Mouse (Mus musculus) limb, embryonic 15.5 days (tissue): ENCODE data around the gene Tom1l2. TPM values are rescaled to one million over a fixed set of nuclear protein-coding genes. Genes with fewer than 3 reads are reported as not detected.

Experiments
- ATAC-seq: fragments of 200-750 bp; cut with Nextera tagmentation; 2 replicates; pipeline ENCODE4 v1.8.0; 2017; ENCODE audit warnings: low read depth, moderate TSS enrichment; ENCODE audit not compliant: insufficient number of reproducible peaks, low FRiP score, low TSS enrichment
- H3K27ac ChIP-seq: fragments of 300-500 bp; sonication (generic); 2 replicates; pipeline ENCODE4 v1.5.1; 2015; ENCODE audit warnings: moderate library complexity, mild to moderate bottlenecking, inconsistent platforms
- H3K27me3 ChIP-seq: fragments of 300-500 bp; sonication (generic); 2 replicates; pipeline ENCODE4 v1.6.1; 2015; ENCODE audit warnings: inconsistent platforms
- H3K36me3 ChIP-seq: fragments of 300-500 bp; sonication (generic); 2 replicates; pipeline ENCODE4 v1.6.1; 2015; ENCODE audit warnings: inconsistent platforms
- H3K4me1 ChIP-seq: fragments of 300-500 bp; sonication (generic); 2 replicates; pipeline ENCODE4 v1.6.1; 2015; ENCODE audit warnings: inconsistent platforms
- H3K4me2 ChIP-seq: fragments of 300-500 bp; sonication (generic); 2 replicates; pipeline ENCODE4 v1.6.1; 2015; ENCODE audit warnings: mild to moderate bottlenecking, inconsistent platforms
- H3K4me3 ChIP-seq: fragments of 300-500 bp; sonication (generic); 2 replicates; pipeline ENCODE4 v1.5.1; 2015; ENCODE audit warnings: mild to moderate bottlenecking, inconsistent platforms
- H3K9ac ChIP-seq: fragments of 300-500 bp; sonication (generic); 2 replicates; pipeline ENCODE4 v1.6.1; 2015; ENCODE audit warnings: inconsistent platforms
- H3K9me3 ChIP-seq: fragments of 300-500 bp; sonication (generic); 2 replicates; pipeline ENCODE4 v1.6.1; 2016; ENCODE audit warnings: inconsistent platforms
- WGBS: fragments of 180-500 bp; shearing (Covaris S2); methylation state at CpG from one replicate; pipeline ENCODE4 v1.1.7; 2015; 5-methylcytosine and 5-hydroxymethylcytosine counted together
- polyA plus RNA-seq: library from polyadenylated mRNA; unstranded; fragments of >200 nt; fragmentation: Nextera tagmentation; extraction: Ambion mirVana; gene quantifications from 2 replicates; pipeline ENCODE4 v1.2.1, GENCODE M21; 2015

Tom1l2 gene
- polyA plus RNA-seq, 1 experiment from 2014 or later = 33.7 TPM

- no peaks in the 10 kb centered on the region for H3K9me3 ChIP-seq
- H3K4me1 ChIP-seq = peaks cover 19% of the 10 kb centered on the region
- no peak for ATAC-seq
- H3K27ac ChIP-seq = 0 out of 2 replicates have a peak overlapping the region, but pooled peaks have one; percentile 82
- no peak overlapping the region for H3K4me3 ChIP-seq
- no peaks in the 10 kb centered on the region for H3K36me3 ChIP-seq
- H3K27me3 ChIP-seq = no peaks in the 10 kb centered on the region
- no peak overlapping the region for H3K4me2 ChIP-seq
- no peak overlapping the region for H3K9ac ChIP-seq
- WGBS = 66% methylated on average over 3 of the region's 3 CpGs
Measured at GRCm38 (mm10) chr11:60367256-60367655, 14.6 kb upstream of the Tom1l2 start.

GRCm38 (mm10) chr11:60366239-60367019, 13.7 kb upstream of the Tom1l2 start:
- H3K4me2 ChIP-seq = peak overlapping the region; percentile 8; the same call in 1 of the 2 replicates
- 15% methylated on average over 16 of the region's 16 CpGs for WGBS

GRCm38 (mm10) chr11:60360631-60361201, 8.0 kb upstream of the Tom1l2 start:
- Histone ChIP-seq H3K9me3 (no peaks in the 10 kb centered on the region), H3K4me2 (no peak overlapping the region), H3K4me3 (no peak overlapping the region), H3K9ac (no peak overlapping the region), H3K4me1 (peaks cover 5% of the 10 kb centered on the region; the same call in 1 of the 2 replicates), H3K27me3 (no peaks in the 10 kb centered on the region), H3K36me3 (no peaks in the 10 kb centered on the region), H3K27ac (no peak overlapping the region; the same call in 1 of the 2 replicates)
- no peak for ATAC-seq
- WGBS = 74% methylated on average over 5 of the region's 5 CpGs

More at GRCm38 (mm10) chr11:60366239-60367019, 13.7 kb upstream of the Tom1l2 start:
- H3K36me3 ChIP-seq = no peaks in the 10 kb centered on the region
- H3K9ac ChIP-seq = no peak overlapping the region
- no peaks in the 10 kb centered on the region for H3K27me3 ChIP-seq
- no peak overlapping the region for H3K4me3 ChIP-seq
- H3K27ac ChIP-seq = peak overlapping the region; percentile 82
- ATAC-seq = peak; percentile 67
- peaks cover 19% of the 10 kb centered on the region for H3K4me1 ChIP-seq
- H3K9me3 ChIP-seq = no peaks in the 10 kb centered on the region

- ATAC-seq = no peak
Measured at GRCm38 (mm10) chr11:60359936-60360335, 7.2 kb upstream of the Tom1l2 start.

GRCm38 (mm10) chr11:60359138-60359537, 6.4 kb upstream of the Tom1l2 start:
- no peak overlapping the region for H3K4me3 ChIP-seq
- no peaks in the 10 kb centered on the region for H3K27me3 ChIP-seq
- no peaks in the 10 kb centered on the region for H3K36me3 ChIP-seq
- H3K9ac ChIP-seq = no peak overlapping the region
- no peak overlapping the region for H3K27ac ChIP-seq
- 68% methylated on average over 5 of the region's 5 CpGs for WGBS
- H3K4me1 ChIP-seq = 0 out of 2 replicates have a peak, but pooled peaks cover 3% of the 10 kb centered on the region
- no peak for ATAC-seq
- H3K4me2 ChIP-seq = no peak overlapping the region
- H3K9me3 ChIP-seq = no peaks in the 10 kb centered on the region

More at GRCm38 (mm10) chr11:60359936-60360335, 7.2 kb upstream of the Tom1l2 start:
- Histone ChIP-seq H3K9ac (no peak overlapping the region), H3K36me3 (no peaks in the 10 kb centered on the region), H3K4me3 (no peak overlapping the region), H3K27ac (no peak overlapping the region), H3K27me3 (no peaks in the 10 kb centered on the region), H3K4me1 (0 out of 2 replicates have a peak, but pooled peaks cover 3% of the 10 kb centered on the region), H3K4me2 (no peak overlapping the region), H3K9me3 (no peaks in the 10 kb centered on the region)
- WGBS = 59% methylated on average over 1 of the region's 1 CpGs

- no peaks in the 10 kb centered on the region for H3K27me3 ChIP-seq
- no peak for ATAC-seq
- H3K9ac ChIP-seq = no peak overlapping the region
- whole genome bisulfite sequencing = 67% methylated on average over 7 of the region's 7 CpGs
- no peak overlapping the region for H3K27ac ChIP-seq
- no peaks in the 10 kb centered on the region for H3K9me3 ChIP-seq
- H3K4me3 ChIP-seq = no peak overlapping the region
- no peaks in the 10 kb centered on the region for H3K36me3 ChIP-seq
- peaks cover 4% of the 10 kb centered on the region; the same call in 1 of the 2 replicates for H3K4me1 ChIP-seq
- H3K4me2 ChIP-seq = no peak overlapping the region
Measured at GRCm38 (mm10) chr11:60358548-60358947, 5.8 kb upstream of the Tom1l2 start.

GRCm38 (mm10) chr11:60357116-60357515, 4.4 kb upstream of the Tom1l2 start:
- Histone ChIP-seq H3K36me3 (no peaks in the 10 kb centered on the region), H3K27ac (no peak overlapping the region), H3K9me3 (no peaks in the 10 kb centered on the region), H3K4me1 (peaks cover 10% of the 10 kb centered on the region), H3K27me3 (no peaks in the 10 kb centered on the region), H3K9ac (no peak overlapping the region), H3K4me3 (no peak overlapping the region), H3K4me2 (no peak overlapping the region)
- 33% methylated on average over 1 of the region's 1 CpGs for WGBS
- ATAC-seq = no peak

- H3K4me3 ChIP-seq = no peak overlapping the region
- H3K9me3 ChIP-seq = no peaks in the 10 kb centered on the region
- peaks cover 19% of the 10 kb centered on the region for H3K4me1 ChIP-seq
- WGBS = 93% methylated on average over 2 of the region's 2 CpGs
- no peak overlapping the region for H3K9ac ChIP-seq
- H3K36me3 ChIP-seq = no peaks in the 10 kb centered on the region
- no peak overlapping the region for H3K4me2 ChIP-seq
- H3K27me3 ChIP-seq = no peaks in the 10 kb centered on the region
- ATAC-seq = no peak
- H3K27ac ChIP-seq = no peak overlapping the region
Measured at GRCm38 (mm10) chr11:60355952-60356351, 3.2 kb upstream of the Tom1l2 start.

GRCm38 (mm10) chr11:60351925-60352371, 757 bp downstream of the Tom1l2 start:
- H3K4me2 ChIP-seq = peak overlapping the region; percentile 88
- H3K9ac ChIP-seq = peak overlapping the region; percentile 62
- peaks cover 16% of the 10 kb centered on the region for H3K4me1 ChIP-seq
- H3K27ac ChIP-seq = peak overlapping the region; percentile 81
- no peaks in the 10 kb centered on the region for H3K36me3 ChIP-seq
- H3K4me3 ChIP-seq = peak overlapping the region; percentile 92
- 23% methylated on average over 11 of the region's 11 CpGs for WGBS
- no peaks in the 10 kb centered on the region for H3K27me3 ChIP-seq
- H3K9me3 ChIP-seq = no peaks in the 10 kb centered on the region
- ATAC-seq = no peak

GRCm38 (mm10) chr11:60351388-60351787, 1.3 kb downstream of the Tom1l2 start:
- peaks cover 16% of the 10 kb centered on the region for H3K4me1 ChIP-seq
- H3K4me3 ChIP-seq = peak overlapping the region; percentile 92
- peak overlapping the region; percentile 88 for H3K4me2 ChIP-seq
- 47% methylated on average over 2 of the region's 2 CpGs for WGBS
- H3K36me3 ChIP-seq = no peaks in the 10 kb centered on the region
- ATAC-seq = no peak
- H3K27ac ChIP-seq = no peak overlapping the region
- no peaks in the 10 kb centered on the region for H3K27me3 ChIP-seq
- no peaks in the 10 kb centered on the region for H3K9me3 ChIP-seq
- no peak overlapping the region for H3K9ac ChIP-seq

GRCm38 (mm10) chr11:60346537-60346936, 6.2 kb downstream of the Tom1l2 start:
- WGBS = 69% methylated on average over 4 of the region's 4 CpGs
- no peaks in the 10 kb centered on the region for H3K27me3 ChIP-seq
- no peak overlapping the region for H3K27ac ChIP-seq
- no peak overlapping the region for H3K4me2 ChIP-seq
- no peak for ATAC-seq
- H3K9ac ChIP-seq = no peak overlapping the region
- no peaks in the 10 kb centered on the region for H3K9me3 ChIP-seq
- peaks cover 3% of the 10 kb centered on the region for H3K4me1 ChIP-seq
- H3K36me3 ChIP-seq = no peaks in the 10 kb centered on the region
- no peak overlapping the region for H3K4me3 ChIP-seq

- no peak overlapping the region for H3K9ac ChIP-seq
- H3K27ac ChIP-seq = no peak overlapping the region
- no peaks in the 10 kb centered on the region for H3K9me3 ChIP-seq
- WGBS = 88% methylated on average over 4 of the region's 4 CpGs
- no peak overlapping the region for H3K4me2 ChIP-seq
- H3K36me3 ChIP-seq = no peaks in the 10 kb centered on the region
- H3K27me3 ChIP-seq = no peaks in the 10 kb centered on the region
- ATAC-seq = no peak
- H3K4me3 ChIP-seq = no peak overlapping the region
- H3K4me1 ChIP-seq = no peaks in the 10 kb centered on the region; the same call in 1 of the 2 replicates
Measured at GRCm38 (mm10) chr11:60345868-60346267, 6.8 kb downstream of the Tom1l2 start.
